Mouse (Mus musculus): ENCODE measurements around the gene Olfr352. TPM values are rescaled to one million over a fixed set of nuclear protein-coding genes. Genes with fewer than 3 reads are reported as not detected.

The Olfr352 gene
- polyA plus RNA-seq (2014; fragmentation: Nextera tagmentation; extraction: Ambion mirVana) = not detected in 2 replicates

- H3K4me1 ChIP-seq (ENCODE audit: control insufficient read depth, insufficient read depth, low read length) = no peaks in the 10 kb centered on the region
- no peaks in the 10 kb centered on the region for H3K36me3 ChIP-seq (ENCODE audit: control insufficient read depth, insufficient read depth, low read length)
- 82% methylated on average over 1 of the region's 1 CpGs for WGBS
- no peaks in the 10 kb centered on the region for H3K27me3 ChIP-seq (ENCODE audit: control insufficient read depth, insufficient read depth, low read length)
- DNase-seq (no peak), ATAC-seq (ENCODE audit: low FRiP score, low TSS enrichment) (no peak)
- peaks cover 19% of the 10 kb centered on the region for H3K9me3 ChIP-seq (ENCODE audit: control insufficient read depth, low read length)
- no peak within 1 kb of the TSS for H3K4me3 ChIP-seq (replicated peaks; ENCODE audit: low read depth, low read length)
- H3K9ac ChIP-seq (replicated peaks; ENCODE audit: low read length) = no peak within 1 kb of the TSS
- no peak within 1 kb of the TSS for H3K27ac ChIP-seq (replicated peaks; ENCODE audit: low read depth, low read length)
- no peak within 1 kb of the TSS for H3K4me2 ChIP-seq (ENCODE audit: low read length)
Measured at GRCm38 (mm10) chr2:36868160-36868559, at the start of gene Olfr352. Olfr352 (plus strand) TSS chr2:36868460.

- Histone ChIP-seq H3K36me3 (ENCODE audit: control insufficient read depth, insufficient read depth, low read length) (no peaks in the 10 kb centered on the region), H3K4me1 (ENCODE audit: control insufficient read depth, insufficient read depth, low read length) (no peaks in the 10 kb centered on the region), H3K4me2 (ENCODE audit: low read length) (no peak within 1 kb of the TSS), H3K9ac (replicated peaks; ENCODE audit: low read length) (no peak within 1 kb of the TSS), H3K27me3 (ENCODE audit: control insufficient read depth, insufficient read depth, low read length) (no peaks in the 10 kb centered on the region), H3K9me3 (ENCODE audit: control insufficient read depth, low read length) (peaks cover 10% of the 10 kb centered on the region; the same call in 1 of the 2 replicates), H3K4me3 (replicated peaks; ENCODE audit: low read depth, low read length) (no peak within 1 kb of the TSS), H3K27ac (replicated peaks; ENCODE audit: low read depth, low read length) (no peak within 1 kb of the TSS)
- DNase-seq = no peak
- WGBS = 94% methylated on average over 1 of the region's 1 CpGs
- ATAC-seq (ENCODE audit: low FRiP score, low TSS enrichment) = no peak
Measured at GRCm38 (mm10) chr2:36846010-36846409, 22.2 kb upstream of the Olfr352 start, which contains the start of gene Olfr350. Olfr350 (plus strand) TSS chr2:36846310.

GRCm38 (mm10) chr2:36862560-36862959, 5.7 kb upstream of the Olfr352 start, which contains the start of gene Olfr351:
Olfr351 (minus strand) TSS chr2:36862660.
- no peak within 1 kb of the TSS for H3K4me2 ChIP-seq (ENCODE audit: low read length)
- H3K27ac ChIP-seq (replicated peaks; ENCODE audit: low read depth, low read length) = no peak within 1 kb of the TSS
- H3K36me3 ChIP-seq (ENCODE audit: control insufficient read depth, insufficient read depth, low read length) = no peaks in the 10 kb centered on the region
- no peak within 1 kb of the TSS for H3K4me3 ChIP-seq (replicated peaks; ENCODE audit: low read depth, low read length)
- ATAC-seq (ENCODE audit: low FRiP score, low TSS enrichment) (no peak), DNase-seq (no peak)
- H3K9me3 ChIP-seq (ENCODE audit: control insufficient read depth, low read length) = peaks cover 10% of the 10 kb centered on the region
- WGBS = 80% methylated on average over 1 of the region's 1 CpGs
- no peak within 1 kb of the TSS for H3K9ac ChIP-seq (replicated peaks; ENCODE audit: low read length)
- H3K4me1 ChIP-seq (ENCODE audit: control insufficient read depth, insufficient read depth, low read length) = no peaks in the 10 kb centered on the region
- no peaks in the 10 kb centered on the region for H3K27me3 ChIP-seq (ENCODE audit: control insufficient read depth, insufficient read depth, low read length)

- ATAC-seq (ENCODE audit: low FRiP score, low TSS enrichment) = no peak
- H3K36me3 ChIP-seq (ENCODE audit: control insufficient read depth, insufficient read depth, low read length) = no peaks in the 10 kb centered on the region
- H3K9me3 ChIP-seq (ENCODE audit: control insufficient read depth, low read length) = peaks cover 10% of the 10 kb centered on the region; the same call in 1 of the 2 replicates
- DNase-seq = no peak
- H3K27me3 ChIP-seq (ENCODE audit: control insufficient read depth, insufficient read depth, low read length) = no peaks in the 10 kb centered on the region
- H3K4me1 ChIP-seq (ENCODE audit: control insufficient read depth, insufficient read depth, low read length) = no peaks in the 10 kb centered on the region
- no peak within 1 kb of the TSS for H3K4me2 ChIP-seq (ENCODE audit: low read length)
- H3K9ac ChIP-seq (replicated peaks; ENCODE audit: low read length) = no peak within 1 kb of the TSS
- H3K27ac ChIP-seq (replicated peaks; ENCODE audit: low read depth, low read length) = no peak within 1 kb of the TSS
- no peak within 1 kb of the TSS for H3K4me3 ChIP-seq (replicated peaks; ENCODE audit: low read depth, low read length)
Measured at GRCm38 (mm10) chr2:36892836-36893235, 24.6 kb downstream of the Olfr352 start, which contains the start of gene Olfr353. Olfr353 (minus strand) TSS chr2:36892936.

- Histone ChIP-seq H3K27ac (replicated peaks; ENCODE audit: low read depth, low read length) (no peak overlapping the region), H3K4me2 (ENCODE audit: low read length) (no peak overlapping the region), H3K27me3 (ENCODE audit: control insufficient read depth, insufficient read depth, low read length) (no peaks in the 10 kb centered on the region), H3K36me3 (ENCODE audit: control insufficient read depth, insufficient read depth, low read length) (no peaks in the 10 kb centered on the region), H3K4me3 (replicated peaks; ENCODE audit: low read depth, low read length) (no peak overlapping the region), H3K4me1 (ENCODE audit: control insufficient read depth, insufficient read depth, low read length) (no peaks in the 10 kb centered on the region), H3K9ac (replicated peaks; ENCODE audit: low read length) (no peak overlapping the region), H3K9me3 (ENCODE audit: control insufficient read depth, low read length) (peaks cover 8% of the 10 kb centered on the region; the same call in 1 of the 2 replicates)
- ATAC-seq (ENCODE audit: low FRiP score, low TSS enrichment) (peak; percentile 40; the same call in 1 of the 2 replicates), DNase-seq (no peak)
Measured at GRCm38 (mm10) chr2:36897114-36897513, 28.9 kb downstream of the Olfr352 start.

GRCm38 (mm10) chr2:36905380-36905779, 37.1 kb downstream of the Olfr352 start, which contains the start of gene Olfr354:
Olfr354 (plus strand) TSS chr2:36905680.
- Histone ChIP-seq H3K4me2 (ENCODE audit: low read length) (no peak within 1 kb of the TSS), H3K4me3 (replicated peaks; ENCODE audit: low read depth, low read length) (no peak within 1 kb of the TSS), H3K4me1 (ENCODE audit: control insufficient read depth, insufficient read depth, low read length) (no peaks in the 10 kb centered on the region), H3K27me3 (ENCODE audit: control insufficient read depth, insufficient read depth, low read length) (no peaks in the 10 kb centered on the region), H3K9me3 (ENCODE audit: control insufficient read depth, low read length) (peaks cover 19% of the 10 kb centered on the region), H3K27ac (replicated peaks; ENCODE audit: low read depth, low read length) (no peak within 1 kb of the TSS), H3K36me3 (ENCODE audit: control insufficient read depth, insufficient read depth, low read length) (no peaks in the 10 kb centered on the region), H3K9ac (replicated peaks; ENCODE audit: low read length) (no peak within 1 kb of the TSS)
- DNase-seq = no peak
- no peak for ATAC-seq (ENCODE audit: low FRiP score, low TSS enrichment)

Other genes with a start within 250 kb of the Olfr352 start
- not detected in 2 replicates for gene Olfr345, start 228.4 kb upstream of the Olfr352 start, polyA plus RNA-seq (2014; fragmentation: Nextera tagmentation; extraction: Ambion mirVana)
- not detected in 2 replicates for gene Olfr346, start 182.7 kb upstream of the Olfr352 start, polyA plus RNA-seq (2014; fragmentation: Nextera tagmentation; extraction: Ambion mirVana)
- not detected in 2 replicates for gene Olfr347, start 136.6 kb upstream of the Olfr352 start, polyA plus RNA-seq (2014; fragmentation: Nextera tagmentation; extraction: Ambion mirVana)
- gene Olfr348, start 84.2 kb upstream of the Olfr352 start, polyA plus RNA-seq (2014; fragmentation: Nextera tagmentation; extraction: Ambion mirVana) = not detected in 2 replicates
- gene Olfr50, start 77.9 kb upstream of the Olfr352 start, polyA plus RNA-seq (2014; fragmentation: Nextera tagmentation; extraction: Ambion mirVana) = not detected in 2 replicates
- not detected in 2 replicates for gene Olfr3, start 51.4 kb upstream of the Olfr352 start, polyA plus RNA-seq (2014; fragmentation: Nextera tagmentation; extraction: Ambion mirVana)
- not detected in 2 replicates for gene Olfr350, start 22.1 kb upstream of the Olfr352 start, polyA plus RNA-seq (2014; fragmentation: Nextera tagmentation; extraction: Ambion mirVana)
- gene Olfr351, start 5.8 kb upstream of the Olfr352 start, polyA plus RNA-seq (2014; fragmentation: Nextera tagmentation; extraction: Ambion mirVana) = not detected in 2 replicates
- gene Olfr353, start 24.5 kb downstream of the Olfr352 start, polyA plus RNA-seq (2014; fragmentation: Nextera tagmentation; extraction: Ambion mirVana) = not detected in 2 replicates
- not detected in 2 replicates for gene Olfr354, start 37.2 kb downstream of the Olfr352 start, polyA plus RNA-seq (2014; fragmentation: Nextera tagmentation; extraction: Ambion mirVana)
- gene Olfr355, start 60.4 kb downstream of the Olfr352 start, polyA plus RNA-seq (2014; fragmentation: Nextera tagmentation; extraction: Ambion mirVana) = not detected in 2 replicates
- gene Olfr356, start 68.7 kb downstream of the Olfr352 start, polyA plus RNA-seq (2014; fragmentation: Nextera tagmentation; extraction: Ambion mirVana) = not detected in 2 replicates
- gene Olfr357, start 125.4 kb downstream of the Olfr352 start, polyA plus RNA-seq (2014; fragmentation: Nextera tagmentation; extraction: Ambion mirVana) = not detected in 2 replicates
- gene Olfr358, start 140.9 kb downstream of the Olfr352 start, polyA plus RNA-seq (2014; fragmentation: Nextera tagmentation; extraction: Ambion mirVana) = not detected in 2 replicates
- gene Olfr360, start 197.3 kb downstream of the Olfr352 start, polyA plus RNA-seq (2014; fragmentation: Nextera tagmentation; extraction: Ambion mirVana) = not detected in 2 replicates
- not detected in 2 replicates for gene Olfr361, start 220.8 kb downstream of the Olfr352 start, polyA plus RNA-seq (2014; fragmentation: Nextera tagmentation; extraction: Ambion mirVana)
- not detected in 2 replicates for gene Olfr362, start 249.4 kb downstream of the Olfr352 start, polyA plus RNA-seq (2014; fragmentation: Nextera tagmentation; extraction: Ambion mirVana)

Measured in midbrain, embryonic 14.5 days (tissue).